Mouse (Mus musculus) heart, embryonic 14.5 days (tissue): ENCODE results near the gene Mpc1. TPM values are rescaled to one million over a fixed set of nuclear protein-coding genes. Genes with fewer than 3 reads are reported as not detected.

Experiments used
- polyA plus RNA-seq: library from polyadenylated mRNA; unstranded; fragments of >200 nt; fragmentation: Nextera tagmentation; extraction: Ambion mirVana; gene quantifications from 2 replicates; pipeline ENCODE4 v1.2.1, GENCODE M21; 2014

Mpc1 gene
- polyA plus RNA-seq, 1 experiment from 2014 or later, result 284 TPM

Other genes starting within 250 kb of the Mpc1 start
- gene Gm49673, start 135.1 kb upstream of the Mpc1 start, polyA plus RNA-seq, result not detected in 2 replicates
- gene Rnaset2a, start 134.8 kb upstream of the Mpc1 start, polyA plus RNA-seq, result 39.7 and 43.1 TPM in 2 replicates
- gene Fgfr1op, start 117.4 kb upstream of the Mpc1 start, polyA plus RNA-seq, result 24.4 and 27.2 TPM in 2 replicates
- not detected in 2 replicates for gene Ccr6, start 46.9 kb upstream of the Mpc1 start, polyA plus RNA-seq
- gene Sft2d1, start 28.2 kb downstream of the Mpc1 start, polyA plus RNA-seq, result 43.6 and 64.6 TPM in 2 replicates
- gene Prr18, start 54.6 kb downstream of the Mpc1 start, polyA plus RNA-seq, result 0.08 TPM in 1 of 2 replicates, not detected in the other
- gene T2, start 73.1 kb downstream of the Mpc1 start, polyA plus RNA-seq, result 1.6 and 2.5 TPM in 2 replicates
- gene T, start 151.5 kb downstream of the Mpc1 start, polyA plus RNA-seq, result 0.28 and 0.38 TPM in 2 replicates
- gene Pde10a, start 242.5 kb downstream of the Mpc1 start, polyA plus RNA-seq, result 1.2 and 2.5 TPM in 2 replicates